Comparison of ENCODE assay signal across 17 mouse cellular contexts in the genomic region with DNA sequence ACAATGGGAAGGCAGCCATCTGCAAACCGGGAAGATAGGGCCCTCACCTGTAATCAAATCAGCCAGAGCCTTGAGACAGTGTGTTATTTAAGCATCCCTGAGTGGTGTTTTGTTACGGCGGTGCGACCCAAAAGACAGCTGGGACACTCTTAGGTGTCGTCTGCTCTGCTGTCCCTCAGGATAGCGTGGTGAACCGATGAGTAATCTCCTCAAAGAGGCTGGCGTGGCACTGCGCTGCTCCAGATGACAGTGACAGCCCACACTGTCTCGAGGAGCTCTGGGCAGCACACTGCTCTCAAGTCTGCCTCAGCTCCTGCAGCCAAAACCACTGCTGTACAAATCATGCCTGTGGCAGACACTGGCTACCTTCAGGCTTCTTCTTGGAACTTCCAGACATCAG.
DNase-seq lines count a peak whose midpoint lies in the region.
"Had no signal": no experiment of that assay in that cellular context is flagged by ENCODE, and none has a peak within 500 bp of the region (broad histone marks: within the 10 kb centered on the region; RNA-seq: fewer than 3 reads in every experiment).

No protein-coding gene starts in this region.

- peak; percentile 38 to 66 for DNase-seq in left cerebral cortex, adult 18-20 months (ENCODE audit: low spot score in 2 of 2)
- no peak for DNase-seq in left cerebral cortex, postnatal 10 days (ENCODE audit: extremely low spot score in 1 of 2, low spot score in 2 of 2)
- peak; percentile 55 to 63 for DNase-seq in right cerebral cortex, adult 2 months (ENCODE audit: low spot score in 2 of 2)
- DNase-seq in right cerebral cortex, postnatal 10 days (ENCODE audit: low spot score in 2 of 2) = no peak
- DNase-seq in left cerebral cortex, postnatal 36 days (ENCODE audit: low spot score in 2 of 2) = peak; percentile 40 to 61
- no peak for DNase-seq in thymus, postnatal 10 days (ENCODE audit: low spot score in 2 of 2)
- DNase-seq in heart, postnatal 4 days = no peak
- DNase-seq: adrenal gland, adult 2 months; cerebellum, adult 18-20 months; cerebellum, postnatal 14 days; gastrocnemius, postnatal 25 days; heart, adult 18-20 months; heart, postnatal 10 days; kidney, postnatal 25 days; layer of hippocampus, postnatal 36 days; liver, postnatal 0 days; thymus, adult 18-20 months had no signal

- intact Hi-C loops in left cerebral cortex, postnatal 10 days (cut with DNase I) = no loop called here
- intact Hi-C loops in left cerebral cortex, postnatal 36 days (cut with DNase I) = loop anchor here (10.0 kb wide), 1 partner anchor 99 kb away; a partner anchor contains a TSS

Comparison
In these comparisons a context has a peak if more than half of its experiments do, and no peak if none do; other contexts are left out.
1. DNase-seq: peak in left cerebral cortex, adult 18-20 months (2 of 2), right cerebral cortex, adult 2 months (2 of 2) and left cerebral cortex, postnatal 36 days (2 of 2); none in left cerebral cortex, postnatal 10 days (0 of 2), right cerebral cortex, postnatal 10 days (0 of 2), thymus, postnatal 10 days (0 of 2) and heart, postnatal 4 days (single experiment).